Mouse (Mus musculus) ES-E14 (cell line): ENCODE measurements around the gene Mcts2. TPM values are rescaled to one million over a fixed set of nuclear protein-coding genes. Genes with fewer than 3 reads are reported as not detected.

Experiments
- DNase-seq: peaks from one replicate; pipeline ENCODE4 v3.0.0-alpha.2; 2013; ENCODE audit warnings: low read depth, low spot score
- H3K27ac ChIP-seq: 2 replicates; pipeline ENCODE4 v1.5.1; 2012; ENCODE audit warnings: low read depth, mild to moderate bottlenecking, low read length, moderate library complexity, mixed read lengths; ENCODE audit not compliant: poor library complexity, insufficient read depth, severe bottlenecking
- H3K36me3 ChIP-seq: 2 replicates; pipeline ENCODE4 v1.6.1; 2012; ENCODE audit warnings: mild to moderate bottlenecking, low read length, moderate library complexity, mixed read lengths; ENCODE audit not compliant: control insufficient read depth, poor library complexity, insufficient read depth, severe bottlenecking
- H3K4me1 ChIP-seq, 2 experiments: fragments of 150-350 bp in 1 of 2; sonication (generic) in 1 of 2; 2 replicates each; pipeline ENCODE4 v1.6.1; 2012; ENCODE audit warnings: low read length in 2 of 2, mild to moderate bottlenecking in 1 of 2, mixed read lengths in 1 of 2; ENCODE audit not compliant: control insufficient read depth in 2 of 2, insufficient read depth in 2 of 2, poor library complexity in 1 of 2
- H3K4me3 ChIP-seq, 2 experiments: fragments of 150-350 bp in 1 of 2; sonication (generic) in 1 of 2; 2 replicates each; pipeline ENCODE4 v1.5.1; 2012; ENCODE audit warnings: low read length in 2 of 2, low read depth in 1 of 2, mild to moderate bottlenecking in 1 of 2, mixed read lengths in 1 of 2; ENCODE audit not compliant: insufficient read depth in 1 of 2, poor library complexity in 1 of 2, severe bottlenecking in 1 of 2
- H3K9ac ChIP-seq: 2 replicates; pipeline ENCODE4 v1.6.1; 2012; ENCODE audit warnings: low read depth, mild to moderate bottlenecking, low read length, mixed read lengths; ENCODE audit not compliant: poor library complexity, insufficient read depth, severe bottlenecking
- H3K9me3 ChIP-seq: fragments of 150-350 bp; sonication (generic); 2 replicates; pipeline ENCODE4 v1.6.1; 2012; ENCODE audit warnings: low read depth, mild to moderate bottlenecking, low read length; ENCODE audit not compliant: control insufficient read depth, insufficient read depth
- CHD2 ChIP-seq: IDR thresholded peaks from 2 replicates; pipeline ENCODE4 v1.6.1; 2014; ENCODE audit warnings: mild to moderate bottlenecking, low read depth, low read length, inconsistent platforms
- HCFC1 ChIP-seq: IDR thresholded peaks from 2 replicates; pipeline ENCODE4 v1.6.1; 2012; ENCODE audit warnings: low read length, inconsistent platforms, borderline replicate concordance; ENCODE audit not compliant: insufficient read depth
- MAFK ChIP-seq: IDR thresholded peaks from 2 replicates; pipeline ENCODE4 v1.6.1; 2014; ENCODE audit warnings: mild to moderate bottlenecking, low read depth, low read length, inconsistent platforms; ENCODE audit not compliant: insufficient read depth
- ZC3H11A ChIP-seq: IDR thresholded peaks from 2 replicates; pipeline ENCODE4 v1.6.1; 2012; ENCODE audit warnings: low read depth, mild to moderate bottlenecking, inconsistent platforms, low read length, borderline replicate concordance
- ZNF384 ChIP-seq: IDR thresholded peaks from 2 replicates; pipeline ENCODE4 v1.6.1; 2012; ENCODE audit warnings: low read depth, low read length, inconsistent platforms
- in situ Hi-C, 2 experiments: fragments of 600-800 bp; cut with MboI; formaldehyde crosslinking; loops; one replicate each; pipeline ENCODE4 v1.15.1; 2025; ENCODE audit warnings: low sequenced_read_pairs in 2 of 2, inconsistent platforms in 1 of 2; ENCODE audit not compliant: unreplicated experiment in 2 of 2
- total RNA-seq: library from RNA; depleted of rRNA; stranded (reverse); fragments of 300-350 nt; gene quantifications from 2 replicates; pipeline ENCODE4 v1.2.3, GENCODE M21; 2012

The Mcts2 gene
- total RNA-seq, 1 experiment: 87.4 TPM

DNA sequence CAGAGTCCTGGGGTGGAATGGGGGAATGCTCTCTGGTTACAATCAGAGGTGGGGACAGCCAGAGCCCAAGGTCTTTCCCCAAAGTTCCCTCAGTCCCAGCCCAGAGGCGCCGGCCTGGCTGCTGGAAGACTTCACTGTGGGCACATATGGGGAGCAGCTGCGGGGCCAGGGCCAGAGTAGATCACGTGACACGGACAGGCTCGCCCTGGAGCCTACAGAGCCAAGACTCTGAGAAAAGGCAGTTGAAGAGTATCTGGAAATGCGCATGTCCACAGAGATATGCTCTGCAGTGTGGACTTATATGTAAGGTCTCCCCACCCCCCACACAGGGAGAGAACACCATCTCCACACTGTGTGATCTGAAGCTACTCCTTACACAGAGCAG, 42.8 kb downstream of the Mcts2 start:
- Histone ChIP-seq H3K4me1 (peaks cover 17 to 42% of the 10 kb centered on the region in 2 experiments), H3K9me3 (no peaks in the 10 kb centered on the region), H3K27ac (peak overlapping the region; percentile 38; the same call in 1 of the 2 replicates), H3K36me3 (no peaks in the 10 kb centered on the region), H3K4me3 (no peak overlapping the region), H3K9ac (peak overlapping the region; percentile 26; the same call in 1 of the 2 replicates)
- no peak for DNase-seq
- in situ Hi-C loops: no loop called here
- no peak for TF ChIP-seq MAFK
- TF ChIP-seq ZC3H11A: no peak
- no peak for TF ChIP-seq HCFC1
- no peak for TF ChIP-seq CHD2
- TF ChIP-seq ZNF384: no peak

DNA sequence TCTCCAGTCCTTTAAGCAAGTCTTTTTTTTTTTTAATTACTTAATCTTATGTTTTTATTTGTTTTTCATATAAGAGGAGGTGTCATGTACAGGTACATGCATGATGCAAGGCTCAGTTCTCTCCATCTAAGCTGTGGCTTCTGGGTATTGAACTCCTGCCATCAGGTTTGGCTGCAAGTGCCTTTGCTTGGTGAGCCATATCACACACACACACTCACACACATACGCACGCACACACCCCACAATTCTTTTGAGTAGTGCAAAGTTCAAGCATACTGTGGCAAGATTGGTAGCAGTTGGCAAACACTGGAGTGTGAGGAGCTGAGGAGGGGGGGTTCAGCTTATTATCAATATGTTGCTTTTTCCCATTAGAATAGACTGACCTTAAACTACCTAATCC, 46.4 kb downstream of the Mcts2 start:
- peaks cover 18 to 40% of the 10 kb centered on the region in 2 experiments for H3K4me1 ChIP-seq
- H3K4me3 ChIP-seq: no peak overlapping the region
- no peak for DNase-seq
- in situ Hi-C loops: no loop called here
- H3K9ac ChIP-seq: no peak overlapping the region
- TF ChIP-seq ZC3H11A (no peak), MAFK (no peak), CHD2 (no peak), HCFC1 (no peak), ZNF384 (no peak)
- H3K9me3 ChIP-seq: no peaks in the 10 kb centered on the region
- no peak overlapping the region for H3K27ac ChIP-seq
- H3K36me3 ChIP-seq: no peaks in the 10 kb centered on the region

DNA sequence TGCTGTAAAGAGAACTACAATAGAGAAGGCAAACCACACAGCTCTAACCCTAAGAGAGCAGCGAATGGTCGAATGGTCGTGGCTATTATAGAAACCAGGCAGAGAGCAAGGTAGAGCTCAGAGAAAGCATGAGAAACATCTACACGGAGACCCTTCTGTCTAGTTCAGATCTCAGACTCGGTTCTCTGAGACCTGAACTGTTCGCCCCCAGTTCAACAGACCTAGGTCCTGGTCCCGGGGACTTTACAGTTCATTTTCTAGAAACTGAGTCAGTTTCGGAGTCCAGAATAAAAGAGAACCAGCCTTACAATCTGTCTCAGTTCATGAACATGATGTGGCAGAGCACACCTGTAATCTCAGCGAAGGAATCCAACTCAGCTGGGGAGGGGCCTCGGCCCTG, 47.7 kb downstream of the Mcts2 start:
- DNase-seq: no peak
- Histone ChIP-seq H3K9ac (no peak overlapping the region), H3K4me1 (peaks cover 13 to 36% of the 10 kb centered on the region in 2 experiments)

DNA sequence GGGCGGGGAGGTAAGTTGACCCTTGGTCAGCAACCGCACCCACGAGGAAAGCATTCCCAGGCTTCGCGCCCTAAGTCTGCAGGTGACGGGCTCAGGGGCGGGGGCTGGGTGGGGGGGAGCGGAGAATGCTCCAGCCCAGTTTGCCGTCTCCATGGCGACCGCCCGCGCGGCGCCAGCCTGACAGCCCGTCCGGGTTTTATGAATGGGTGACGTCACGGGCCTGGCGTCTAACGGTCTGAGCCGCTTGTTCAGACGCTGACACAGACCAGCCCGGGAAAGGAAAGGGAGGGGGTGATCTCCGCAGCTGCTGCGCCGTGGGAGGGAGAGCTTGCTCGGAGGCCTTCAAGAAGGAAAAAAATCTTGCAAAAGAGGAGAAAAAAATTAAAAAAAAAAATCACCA, 48.1 kb downstream of the Mcts2 start:
- peak overlapping the region; percentile 25 to 32 for H3K4me3 ChIP-seq
- in situ Hi-C loops: loop anchor here in 1 of 2 experiments (5.0 kb wide), 1 partner anchor 33 kb away; no protein-coding TSS in a partner anchor
- no peak for TF ChIP-seq ZNF384
- no peak for TF ChIP-seq ZC3H11A
- no peak for TF ChIP-seq MAFK
- no peak for TF ChIP-seq HCFC1
- no peak for TF ChIP-seq CHD2
- H3K4me1 ChIP-seq: peaks cover 14 to 34% of the 10 kb centered on the region in 2 experiments
- H3K36me3 ChIP-seq: no peaks in the 10 kb centered on the region
- H3K9ac ChIP-seq: no peak overlapping the region
- DNase-seq: peak; percentile 76
- H3K27ac ChIP-seq: no peak overlapping the region
- H3K9me3 ChIP-seq: no peaks in the 10 kb centered on the region

More for the DNA sequence above, 47.7 kb downstream of the Mcts2 start:
- Histone ChIP-seq H3K36me3 (no peaks in the 10 kb centered on the region), H3K4me3 (peak overlapping the region in 1 of 2 experiments; percentile 32; a peak in 2 of 4 replicates), H3K9me3 (no peaks in the 10 kb centered on the region), H3K27ac (no peak overlapping the region)
- in situ Hi-C loops: no loop called here
- TF ChIP-seq MAFK (no peak), ZNF384 (no peak), HCFC1 (no peak), CHD2 (no peak), ZC3H11A (no peak)

DNA sequence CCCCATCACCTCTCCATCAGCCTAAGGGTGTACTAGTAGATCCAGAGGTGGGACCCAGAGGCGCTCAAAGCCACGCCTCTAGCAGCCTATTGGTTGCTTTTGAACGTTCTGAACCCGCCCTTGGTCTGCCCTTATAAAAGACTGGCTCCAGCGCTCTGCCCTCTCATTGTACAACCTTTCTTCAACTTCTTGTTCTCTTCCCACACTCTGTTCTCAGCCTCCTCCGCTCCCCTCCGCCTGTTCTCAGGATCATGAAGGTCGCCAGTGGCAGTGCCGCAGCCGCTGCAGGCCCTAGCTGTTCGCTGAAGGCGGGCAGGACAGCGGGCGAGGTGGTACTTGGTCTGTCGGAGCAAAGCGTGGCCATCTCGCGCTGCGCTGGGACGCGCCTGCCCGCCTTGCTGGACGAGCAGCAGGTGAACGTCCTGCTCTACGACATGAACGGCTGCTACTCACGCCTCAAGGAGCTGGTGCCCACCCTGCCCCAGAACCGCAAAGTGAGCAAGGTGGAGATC, 49.3 kb downstream of the Mcts2 start, which contains the start of gene Id1:
TSS of gene Id1 (plus strand) at position 162 of the 512 bp plus-strand sequence.
- DNase-seq: peak; percentile 86
- no peaks in the 10 kb centered on the region for H3K36me3 ChIP-seq
- TF ChIP-seq CHD2: no peak
- no peak for TF ChIP-seq ZNF384
- TF ChIP-seq HCFC1: no peak
- TF ChIP-seq MAFK: no peak
- no peak for TF ChIP-seq ZC3H11A
- peaks cover 15 to 32% of the 10 kb centered on the region in 2 experiments for H3K4me1 ChIP-seq
- no peak within 1 kb of the TSS; the same call in 1 of the 2 replicates for H3K27ac ChIP-seq
- in situ Hi-C loops: loop anchor here in 1 of 2 experiments (5.0 kb wide), 1 partner anchor 34 kb away; no protein-coding TSS in a partner anchor
- peak within 1 kb of the TSS; percentile 39 for H3K9ac ChIP-seq
- no peaks in the 10 kb centered on the region for H3K9me3 ChIP-seq
- H3K4me3 ChIP-seq: peak within 1 kb of the TSS; percentile 66 to 75
